Mouse (Mus musculus): ENCODE results near the gene Grb2.

The Grb2 gene

GRCm38 (mm10) chr11:115712268-115712667, 3.9 kb upstream of the Grb2 start:
- no peak for DNase-seq (ENCODE audit: low read depth)

- no peak for DNase-seq (ENCODE audit: low read depth)
Observed at GRCm38 (mm10) chr11:115711133-115711532, 2.7 kb upstream of the Grb2 start.

- DNase-seq (ENCODE audit: low read depth), result no peak
Observed at GRCm38 (mm10) chr11:115709829-115710559, 1.6 kb upstream of the Grb2 start.

GRCm38 (mm10) chr11:115708956-115709828, 795 bp upstream of the Grb2 start:
- peak; percentile 40 for DNase-seq (ENCODE audit: low read depth)

GRCm38 (mm10) chr11:115707313-115708208, 836 bp downstream of the Grb2 start:
- peak; percentile 72 for DNase-seq (ENCODE audit: low read depth)

GRCm38 (mm10) chr11:115706584-115706983, 1.8 kb downstream of the Grb2 start:
- no peak for DNase-seq (ENCODE audit: low read depth)

GRCm38 (mm10) chr11:115705561-115705960, 2.8 kb downstream of the Grb2 start:
- no peak for DNase-seq (ENCODE audit: low read depth)

- no peak for DNase-seq (ENCODE audit: low read depth)
Observed at GRCm38 (mm10) chr11:115704648-115705047, 3.7 kb downstream of the Grb2 start.

GRCm38 (mm10) chr11:115703466-115703865, 4.9 kb downstream of the Grb2 start:
- no peak for DNase-seq (ENCODE audit: low read depth)

- peak; percentile 76 for DNase-seq (ENCODE audit: low read depth)
Observed at GRCm38 (mm10) chr11:115698986-115699728, 9.2 kb downstream of the Grb2 start.

GRCm38 (mm10) chr11:115697722-115698121, 10.7 kb downstream of the Grb2 start:
- DNase-seq (ENCODE audit: low read depth), result no peak

GRCm38 (mm10) chr11:115697091-115697490, 11.3 kb downstream of the Grb2 start:
- DNase-seq (ENCODE audit: low read depth), result no peak

GRCm38 (mm10) chr11:115696471-115696870, 11.9 kb downstream of the Grb2 start:
- DNase-seq (ENCODE audit: low read depth), result peak; percentile 86

- DNase-seq (ENCODE audit: low read depth), result no peak
Observed at GRCm38 (mm10) chr11:115693979-115694578, 14.3 kb downstream of the Grb2 start.

- no peak for DNase-seq (ENCODE audit: low read depth)
Observed at GRCm38 (mm10) chr11:115692800-115693199, 15.6 kb downstream of the Grb2 start.

GRCm38 (mm10) chr11:115691976-115692375, 16.4 kb downstream of the Grb2 start:
- DNase-seq (ENCODE audit: low read depth), result peak; percentile 68

- no peak for DNase-seq (ENCODE audit: low read depth)
Observed at GRCm38 (mm10) chr11:115691511-115691910, 16.9 kb downstream of the Grb2 start.

- no peak for DNase-seq (ENCODE audit: low read depth)
Observed at GRCm38 (mm10) chr11:115691013-115691412, 17.4 kb downstream of the Grb2 start.

GRCm38 (mm10) chr11:115690356-115690755, 18.0 kb downstream of the Grb2 start:
- DNase-seq (ENCODE audit: low read depth), result no peak

GRCm38 (mm10) chr11:115689137-115689915, 19.1 kb downstream of the Grb2 start:
- no peak for DNase-seq (ENCODE audit: low read depth)

Measured in NIH3T3 (cell line).